In the genomic region with DNA sequence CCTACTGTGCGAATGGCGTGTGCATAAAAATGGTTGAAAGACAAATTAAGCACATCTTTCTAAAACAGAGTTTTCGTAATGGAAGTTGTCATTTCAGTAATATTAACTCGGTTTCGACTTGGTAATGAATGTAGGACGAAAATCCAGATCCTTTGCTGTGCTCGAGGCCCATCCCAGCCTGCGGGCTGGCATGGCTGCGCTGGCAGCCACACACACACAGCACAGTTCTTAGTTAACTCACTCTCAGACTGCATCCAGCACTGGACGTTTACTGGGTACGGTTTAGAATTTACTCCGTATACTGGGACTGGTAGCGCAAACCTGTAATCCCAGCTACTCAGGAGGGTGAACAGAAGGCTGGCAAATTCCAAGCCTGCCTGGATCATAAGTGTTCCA, we compare ENCODE assay signal across 8 mouse cellular contexts. TPM values are rescaled to one million over a fixed set of nuclear protein-coding genes. Genes with fewer than 3 reads are reported as not detected.
DNase-seq lines count a peak whose midpoint lies in the region; ATAC-seq and TF ChIP-seq lines count a peak whose summit lies in the region.

No protein-coding gene starts in this region.

- peak overlapping the region; percentile 86 for H3K9ac ChIP-seq in kidney, postnatal 0 days (ENCODE audit: low read depth, low read length)
- peak overlapping the region; percentile 90 for H3K9ac ChIP-seq in forebrain, embryonic 16.5 days (replicated peaks; ENCODE audit: low read depth, low read length)

- peaks cover 23% of the 10 kb centered on the region; the same call in 1 of the 2 replicates for H3K4me1 ChIP-seq in kidney, postnatal 0 days (replicated peaks; ENCODE audit: insufficient read depth, low read length)
- H3K4me1 ChIP-seq in bone marrow, adult 2 months (ENCODE audit: control insufficient read depth, insufficient read depth, low read length), result peaks cover 7% of the 10 kb centered on the region; the same call in 1 of the 2 replicates
- H3K4me1 ChIP-seq in forebrain, embryonic 16.5 days (replicated peaks; ENCODE audit: control insufficient read depth, insufficient read depth, low read length), result peaks cover 22% of the 10 kb centered on the region

- peak overlapping the region; percentile 97 for H3K27ac ChIP-seq in kidney, postnatal 0 days
- H3K27ac ChIP-seq in bone marrow, adult 2 months (ENCODE audit: control insufficient read depth, insufficient read depth, low read depth, low read length, poor library complexity), result peak overlapping the region; percentile 99; the same call in 1 of the 2 replicates
- H3K27ac ChIP-seq in forebrain, embryonic 16.5 days (ENCODE audit: low read length), result peak overlapping the region; percentile 62

- TF ChIP-seq CTCF in kidney, postnatal 0 days (IDR thresholded peaks at IDR 0.05; ENCODE audit: low read depth), result no peak
- TF ChIP-seq CTCF in bone marrow, adult 2 months (IDR thresholded peaks at IDR 0.05; ENCODE audit: control insufficient read depth, insufficient read depth, low read length), result no peak

- H3K27me3 ChIP-seq in kidney, postnatal 0 days (ENCODE audit: insufficient read depth, low read length), result no peaks in the 10 kb centered on the region
- H3K27me3 ChIP-seq in forebrain, embryonic 16.5 days (replicated peaks; ENCODE audit: control insufficient read depth, insufficient read depth, low read length), result no peaks in the 10 kb centered on the region

- TF ChIP-seq POLR2A in bone marrow, adult 2 months (IDR thresholded peaks at IDR 0.05; ENCODE audit: borderline replicate concordance, control insufficient read depth, low read depth, low read length), result no peak

- ATAC-seq in kidney, postnatal 0 days (replicated peaks; ENCODE audit: low FRiP score, low read depth), result no peak
- peak; percentile 69 for ATAC-seq in forebrain, embryonic 16.5 days
- ATAC-seq in megakaryocyte-erythroid progenitor cell, adult 5-6 weeks (replicated peaks; ENCODE audit: low FRiP score, low TSS enrichment, poor library complexity, severe bottlenecking), result 0 out of 2 replicates have a peak, but pooled peaks have one; percentile 31

- no peaks in the 10 kb centered on the region for H3K36me3 ChIP-seq in kidney, postnatal 0 days (ENCODE audit: insufficient read depth, low read length)
- no peaks in the 10 kb centered on the region for H3K36me3 ChIP-seq in forebrain, embryonic 16.5 days (ENCODE audit: control insufficient read depth, insufficient read depth)

- H3K4me3 ChIP-seq in kidney, postnatal 0 days (replicated peaks; ENCODE audit: low read depth, low read length), result peak overlapping the region; percentile 79
- peak overlapping the region; percentile 95 for H3K4me3 ChIP-seq in bone marrow, adult 2 months (replicated peaks; ENCODE audit: control insufficient read depth, low read depth, low read length)
- peak overlapping the region; percentile 93 for H3K4me3 ChIP-seq in forebrain, embryonic 16.5 days (replicated peaks; ENCODE audit: low read length)

- DNase-seq in kidney, postnatal 0 days (ENCODE audit: low spot score), result peak; percentile 26
- DNase-seq in kidney, adult 9 months, result no peak
- DNase-seq in adrenal gland, adult 18-20 months (ENCODE audit: low spot score in 2 of 2), result no peak
- DNase-seq in adrenal gland, postnatal 14 days, result no peak
- no peak for DNase-seq in lung, postnatal 4 days

- WGBS in kidney, postnatal 0 days, result 7% methylated on average over 13 of the region's 13 CpGs
- WGBS in bone marrow, adult 2 months, result 9% methylated on average over 13 of the region's 13 CpGs
- 7% methylated on average over 13 of the region's 13 CpGs for WGBS in forebrain, embryonic 16.5 days

- H3K9me3 ChIP-seq in kidney, postnatal 0 days (replicated peaks; ENCODE audit: low read length), result no peaks in the 10 kb centered on the region
- H3K9me3 ChIP-seq in forebrain, embryonic 16.5 days (ENCODE audit: control insufficient read depth, low read length), result no peaks in the 10 kb centered on the region

- H3K4me2 ChIP-seq in kidney, postnatal 0 days (ENCODE audit: low read length), result peak overlapping the region; percentile 96
- peak overlapping the region; percentile 62 for H3K4me2 ChIP-seq in forebrain, embryonic 16.5 days (ENCODE audit: low read length)

RNA-seq across cellular contexts. Expression of gene Ddi2, which starts 0.5 kb away (rescaled TPM):
- polyA plus RNA-seq in kidney, postnatal 0 days (2015; fragmentation: Nextera tagmentation; extraction: Ambion mirVana), result 16.4 and 16.8 TPM in 2 replicates
- polyA plus RNA-seq in bone marrow, adult 2 months (2011; ENCODE audit: insufficient read depth, insufficient read length, low replicate concordance, missing spikeins), result 14.5 and 20.4 TPM in 2 replicates
- 13.1 and 14.3 TPM in 2 replicates for polyA plus RNA-seq in forebrain, embryonic 16.5 days (2015; fragmentation: Nextera tagmentation; extraction: Ambion mirVana)
- 31.1 and 50.4 TPM in 2 replicates for total RNA-seq in megakaryocyte-erythroid progenitor cell, adult 5-6 weeks (2014; fragmentation: Nextera tagmentation)
- total RNA-seq in megakaryocyte-erythroid progenitor cell, adult 5-6 weeks (2017), result 24.8 and 43.8 TPM in 2 replicates
- total RNA-seq in adrenal gland, adult 18-20 months (2021), result 10 to 100 TPM; 52.1 to 71.7 TPM
- 56.0 and 65.2 TPM in 2 replicates for total RNA-seq in adrenal gland, postnatal 14 days (2021)

RNA-seq across cellular contexts. Expression of gene Agmat, which starts 22.8 kb away (rescaled TPM):
- 1.4 and 1.8 TPM in 2 replicates for polyA plus RNA-seq in kidney, postnatal 0 days (2015; fragmentation: Nextera tagmentation; extraction: Ambion mirVana)
- 1.8 TPM in 1 of 2 replicates, not detected in the other for polyA plus RNA-seq in bone marrow, adult 2 months (2011; ENCODE audit: insufficient read depth, insufficient read length, low replicate concordance, missing spikeins)
- not detected in 2 replicates for polyA plus RNA-seq in forebrain, embryonic 16.5 days (2015; fragmentation: Nextera tagmentation; extraction: Ambion mirVana)
- total RNA-seq in megakaryocyte-erythroid progenitor cell, adult 5-6 weeks (2014; fragmentation: Nextera tagmentation), result 2.2 TPM in 1 of 2 replicates, not detected in the other
- total RNA-seq in megakaryocyte-erythroid progenitor cell, adult 5-6 weeks (2017), result not detected in 2 replicates
- 10 to 100 TPM; 10.4 to 42.7 TPM for total RNA-seq in adrenal gland, adult 18-20 months (2021)
- 13.4 and 32.2 TPM in 2 replicates for total RNA-seq in adrenal gland, postnatal 14 days (2021)

RNA-seq across cellular contexts. Expression of gene Rsc1a1, which starts 38.3 kb away (rescaled TPM):
- not detected in 2 replicates for polyA plus RNA-seq in kidney, postnatal 0 days (2015; fragmentation: Nextera tagmentation; extraction: Ambion mirVana)
- polyA plus RNA-seq in bone marrow, adult 2 months (2011; ENCODE audit: insufficient read depth, insufficient read length, low replicate concordance, missing spikeins), result 4.1 TPM in 1 of 2 replicates, not detected in the other
- polyA plus RNA-seq in forebrain, embryonic 16.5 days (2015; fragmentation: Nextera tagmentation; extraction: Ambion mirVana), result 0.99 and 1.4 TPM in 2 replicates
- 19.1 and 23.4 TPM in 2 replicates for total RNA-seq in megakaryocyte-erythroid progenitor cell, adult 5-6 weeks (2014; fragmentation: Nextera tagmentation)
- 17.1 and 26.1 TPM in 2 replicates for total RNA-seq in megakaryocyte-erythroid progenitor cell, adult 5-6 weeks (2017)
- not detected for total RNA-seq in adrenal gland, adult 18-20 months (2021)
- total RNA-seq in adrenal gland, postnatal 14 days (2021), result 1.5 and 3.3 TPM in 2 replicates

RNA-seq across cellular contexts. Expression of gene Plekhm2, which starts 59.0 kb away (rescaled TPM):
- 6.0 and 6.2 TPM in 2 replicates for polyA plus RNA-seq in kidney, postnatal 0 days (2015; fragmentation: Nextera tagmentation; extraction: Ambion mirVana)
- polyA plus RNA-seq in bone marrow, adult 2 months (2011; ENCODE audit: insufficient read depth, insufficient read length, low replicate concordance, missing spikeins), result 16.5 and 24.5 TPM in 2 replicates
- 5.0 and 7.0 TPM in 2 replicates for polyA plus RNA-seq in forebrain, embryonic 16.5 days (2015; fragmentation: Nextera tagmentation; extraction: Ambion mirVana)
- 7.7 and 16.9 TPM in 2 replicates for total RNA-seq in megakaryocyte-erythroid progenitor cell, adult 5-6 weeks (2014; fragmentation: Nextera tagmentation)
- 4.9 and 22.4 TPM in 2 replicates for total RNA-seq in megakaryocyte-erythroid progenitor cell, adult 5-6 weeks (2017)
- 10 to 100 TPM; 62.9 to 70.8 TPM for total RNA-seq in adrenal gland, adult 18-20 months (2021)
- total RNA-seq in adrenal gland, postnatal 14 days (2021), result 37.3 and 48.5 TPM in 2 replicates
